Mouse (Mus musculus): ENCODE measurements around the gene Hbb-bh1. TPM values are rescaled to one million over a fixed set of nuclear protein-coding genes. Genes with fewer than 3 reads are reported as not detected.
"Not testable (repeated sequence)": the region's sequence is repeated elsewhere in the genome, so short reads cannot be mapped to it uniquely, and the experiment has no call there.

Gene Hbb-bh1
- polyA plus RNA-seq, 1 experiment from 2014 or later = 792 TPM

GRCm38 (mm10) chr7:103810296-103810695, 32.7 kb downstream of the Hbb-bh1 start:
- Histone ChIP-seq H3K9me3 (replicated peaks) (no peaks in the 10 kb centered on the region), H3K4me3 (no peak overlapping the region), H3K4me2 (replicated peaks) (no peak overlapping the region), H3K27ac (no peak overlapping the region), H3K27me3 (no peaks in the 10 kb centered on the region), H3K36me3 (no peaks in the 10 kb centered on the region), H3K9ac (no peak overlapping the region), H3K4me1 (no peaks in the 10 kb centered on the region)
- no peak for ATAC-seq (ENCODE audit: low FRiP score)
- 78% methylated on average over 1 of the region's 1 CpGs for WGBS

GRCm38 (mm10) chr7:103809801-103810155, 33.2 kb downstream of the Hbb-bh1 start:
- no peaks in the 10 kb centered on the region for H3K36me3 ChIP-seq
- no peaks in the 10 kb centered on the region for H3K4me1 ChIP-seq
- H3K4me2 ChIP-seq (replicated peaks) = no peak overlapping the region
- H3K9ac ChIP-seq = no peak overlapping the region
- H3K4me3 ChIP-seq = no peak overlapping the region
- H3K27ac ChIP-seq = no peak overlapping the region
- no peaks in the 10 kb centered on the region for H3K27me3 ChIP-seq
- 84% methylated on average over 1 of the region's 1 CpGs for WGBS
- H3K9me3 ChIP-seq (replicated peaks) = no peaks in the 10 kb centered on the region
- ATAC-seq (ENCODE audit: low FRiP score) = no peak

- H3K4me2 ChIP-seq (replicated peaks) = no peak overlapping the region
- WGBS = 72% methylated on average over 5 of the region's 5 CpGs
- no peaks in the 10 kb centered on the region for H3K36me3 ChIP-seq
- H3K9me3 ChIP-seq (replicated peaks) = no peaks in the 10 kb centered on the region
- no peaks in the 10 kb centered on the region for H3K27me3 ChIP-seq
- ATAC-seq (ENCODE audit: low FRiP score) = no peak
- no peak overlapping the region for H3K4me3 ChIP-seq
- H3K4me1 ChIP-seq = no peaks in the 10 kb centered on the region
- H3K27ac ChIP-seq = no peak overlapping the region
- no peak overlapping the region for H3K9ac ChIP-seq
Measured at GRCm38 (mm10) chr7:103808971-103809800, 33.8 kb downstream of the Hbb-bh1 start.

- WGBS = 91% methylated on average over 2 of the region's 2 CpGs
- ATAC-seq (ENCODE audit: low FRiP score); H3K4me2 ChIP-seq (replicated peaks); H3K9ac ChIP-seq; H3K36me3 ChIP-seq; H3K9me3 ChIP-seq (replicated peaks); H3K27me3 ChIP-seq; H3K27ac ChIP-seq; H3K4me3 ChIP-seq; H3K4me1 ChIP-seq: not testable (repeated sequence)
Measured at GRCm38 (mm10) chr7:103808120-103808519, 34.8 kb downstream of the Hbb-bh1 start.

GRCm38 (mm10) chr7:103806856-103807255, 36.1 kb downstream of the Hbb-bh1 start:
- no peak for ATAC-seq (ENCODE audit: low FRiP score)
- no peak overlapping the region for H3K4me2 ChIP-seq (replicated peaks)
- no peaks in the 10 kb centered on the region for H3K27me3 ChIP-seq
- 71% methylated on average over 1 of the region's 1 CpGs for WGBS
- H3K9ac ChIP-seq = no peak overlapping the region
- no peak overlapping the region for H3K27ac ChIP-seq
- no peaks in the 10 kb centered on the region for H3K9me3 ChIP-seq (replicated peaks)
- H3K36me3 ChIP-seq = no peaks in the 10 kb centered on the region
- H3K4me1 ChIP-seq = no peaks in the 10 kb centered on the region
- no peak overlapping the region for H3K4me3 ChIP-seq

GRCm38 (mm10) chr7:103792669-103793388, 50.1 kb downstream of the Hbb-bh1 start:
- Histone ChIP-seq H3K4me3 (no peak overlapping the region), H3K4me2 (replicated peaks) (no peak overlapping the region), H3K36me3 (no peaks in the 10 kb centered on the region), H3K9ac (no peak overlapping the region), H3K27ac (no peak overlapping the region), H3K9me3 (replicated peaks) (no peaks in the 10 kb centered on the region), H3K27me3 (no peaks in the 10 kb centered on the region), H3K4me1 (no peaks in the 10 kb centered on the region)
- no peak for ATAC-seq (ENCODE audit: low FRiP score)
- 24% methylated on average over 4 of the region's 4 CpGs for WGBS

- no peak within 1 kb of the TSS for H3K27ac ChIP-seq
- 76% methylated on average over 3 of the region's 3 CpGs for WGBS
- H3K27me3 ChIP-seq = no peaks in the 10 kb centered on the region
- H3K36me3 ChIP-seq = no peaks in the 10 kb centered on the region
- no peak within 1 kb of the TSS for H3K4me2 ChIP-seq (replicated peaks)
- no peak within 1 kb of the TSS for H3K4me3 ChIP-seq
- no peaks in the 10 kb centered on the region for H3K9me3 ChIP-seq (replicated peaks)
- no peak for ATAC-seq (ENCODE audit: low FRiP score)
- no peaks in the 10 kb centered on the region for H3K4me1 ChIP-seq
- H3K9ac ChIP-seq = no peak within 1 kb of the TSS
Measured at GRCm38 (mm10) chr7:103791721-103792120, 51.2 kb downstream of the Hbb-bh1 start, which contains the start of gene Olfr67. Olfr67 (minus strand) TSS chr7:103791821.

Other genes with a start within 250 kb of the Hbb-bh1 start
- not detected in 2 replicates for gene Olfr619, start 242.6 kb downstream of the Hbb-bh1 start, polyA plus RNA-seq (2016; fragmentation: Nextera tagmentation; extraction: Ambion mirVana)
- not detected in 2 replicates for gene Olfr620, start 230.6 kb downstream of the Hbb-bh1 start, polyA plus RNA-seq (2016; fragmentation: Nextera tagmentation; extraction: Ambion mirVana)
- not detected in 2 replicates for gene Olfr622, start 200.5 kb downstream of the Hbb-bh1 start, polyA plus RNA-seq (2016; fragmentation: Nextera tagmentation; extraction: Ambion mirVana)
- not detected in 2 replicates for gene Olfr623, start 179.5 kb downstream of the Hbb-bh1 start, polyA plus RNA-seq (2016; fragmentation: Nextera tagmentation; extraction: Ambion mirVana)
- gene Olfr624, start 172.0 kb downstream of the Hbb-bh1 start, polyA plus RNA-seq (2016; fragmentation: Nextera tagmentation; extraction: Ambion mirVana) = 0.04 and 0.07 TPM in 2 replicates
- not detected in 2 replicates for gene Olfr625-ps1, start 160.4 kb downstream of the Hbb-bh1 start, polyA plus RNA-seq (2016; fragmentation: Nextera tagmentation; extraction: Ambion mirVana)
- gene Olfr243, start 128.5 kb downstream of the Hbb-bh1 start, polyA plus RNA-seq (2016; fragmentation: Nextera tagmentation; extraction: Ambion mirVana) = not detected in 2 replicates
- gene Olfr628, start 112.8 kb downstream of the Hbb-bh1 start, polyA plus RNA-seq (2016; fragmentation: Nextera tagmentation; extraction: Ambion mirVana) = not detected in 2 replicates
- gene Olfr629, start 98.2 kb downstream of the Hbb-bh1 start, polyA plus RNA-seq (2016; fragmentation: Nextera tagmentation; extraction: Ambion mirVana) = not detected in 2 replicates
- gene Olfr630, start 85.8 kb downstream of the Hbb-bh1 start, polyA plus RNA-seq (2016; fragmentation: Nextera tagmentation; extraction: Ambion mirVana) = not detected in 2 replicates
- gene Olfr69, start 71.6 kb downstream of the Hbb-bh1 start, polyA plus RNA-seq (2016; fragmentation: Nextera tagmentation; extraction: Ambion mirVana) = not detected in 2 replicates
- gene Olfr68, start 63.5 kb downstream of the Hbb-bh1 start, polyA plus RNA-seq (2016; fragmentation: Nextera tagmentation; extraction: Ambion mirVana) = not detected in 2 replicates
- gene Olfr67, start 51.3 kb downstream of the Hbb-bh1 start, polyA plus RNA-seq (2016; fragmentation: Nextera tagmentation; extraction: Ambion mirVana) = not detected in 2 replicates
- 799 and 940 TPM in 2 replicates for gene Hbb-bt, start 29.2 kb downstream of the Hbb-bh1 start, polyA plus RNA-seq (2016; fragmentation: Nextera tagmentation; extraction: Ambion mirVana)
- 613 and 772 TPM in 2 replicates for gene Hbb-bs, start 15.1 kb downstream of the Hbb-bh1 start, polyA plus RNA-seq (2016; fragmentation: Nextera tagmentation; extraction: Ambion mirVana)
- not detected in 2 replicates for gene Hbb-bh2, start 2.6 kb downstream of the Hbb-bh1 start, polyA plus RNA-seq (2016; fragmentation: Nextera tagmentation; extraction: Ambion mirVana)
- gene Hbb-y, start 10.1 kb upstream of the Hbb-bh1 start, polyA plus RNA-seq (2016; fragmentation: Nextera tagmentation; extraction: Ambion mirVana) = 8,282 and 10,510 TPM in 2 replicates
- gene Olfr66, start 43.1 kb upstream of the Hbb-bh1 start, polyA plus RNA-seq (2016; fragmentation: Nextera tagmentation; extraction: Ambion mirVana) = not detected in 2 replicates
- not detected in 2 replicates for gene Olfr64, start 51.3 kb upstream of the Hbb-bh1 start, polyA plus RNA-seq (2016; fragmentation: Nextera tagmentation; extraction: Ambion mirVana)
- not detected in 2 replicates for gene Olfr65, start 60.3 kb upstream of the Hbb-bh1 start, polyA plus RNA-seq (2016; fragmentation: Nextera tagmentation; extraction: Ambion mirVana)
- gene Olfr631, start 85.7 kb upstream of the Hbb-bh1 start, polyA plus RNA-seq (2016; fragmentation: Nextera tagmentation; extraction: Ambion mirVana) = not detected in 2 replicates
- not detected in 2 replicates for gene Olfr632, start 91.2 kb upstream of the Hbb-bh1 start, polyA plus RNA-seq (2016; fragmentation: Nextera tagmentation; extraction: Ambion mirVana)
- gene Olfr633, start 101.3 kb upstream of the Hbb-bh1 start, polyA plus RNA-seq (2016; fragmentation: Nextera tagmentation; extraction: Ambion mirVana) = not detected in 2 replicates
- gene Olfr635, start 128.0 kb upstream of the Hbb-bh1 start, polyA plus RNA-seq (2016; fragmentation: Nextera tagmentation; extraction: Ambion mirVana) = not detected in 2 replicates
- gene Olfr638, start 155.6 kb upstream of the Hbb-bh1 start, polyA plus RNA-seq (2016; fragmentation: Nextera tagmentation; extraction: Ambion mirVana) = not detected in 2 replicates
- 0.04 TPM in 1 of 2 replicates, not detected in the other for gene Olfr639, start 174.1 kb upstream of the Hbb-bh1 start, polyA plus RNA-seq (2016; fragmentation: Nextera tagmentation; extraction: Ambion mirVana)
- gene Olfr640, start 182.4 kb upstream of the Hbb-bh1 start, polyA plus RNA-seq (2016; fragmentation: Nextera tagmentation; extraction: Ambion mirVana) = not detected in 2 replicates
- not detected in 2 replicates for gene Olfr641, start 192.3 kb upstream of the Hbb-bh1 start, polyA plus RNA-seq (2016; fragmentation: Nextera tagmentation; extraction: Ambion mirVana)
- gene Olfr642, start 209.5 kb upstream of the Hbb-bh1 start, polyA plus RNA-seq (2016; fragmentation: Nextera tagmentation; extraction: Ambion mirVana) = not detected in 2 replicates
- gene 4930516K23Rik, start 218.3 kb upstream of the Hbb-bh1 start, polyA plus RNA-seq (2016; fragmentation: Nextera tagmentation; extraction: Ambion mirVana) = not detected in 2 replicates
- gene Olfr644, start 228.7 kb upstream of the Hbb-bh1 start, polyA plus RNA-seq (2016; fragmentation: Nextera tagmentation; extraction: Ambion mirVana) = not detected in 2 replicates
- not detected in 2 replicates for gene Olfr645, start 242.3 kb upstream of the Hbb-bh1 start, polyA plus RNA-seq (2016; fragmentation: Nextera tagmentation; extraction: Ambion mirVana)